Mouse (Mus musculus): Measurements from ENCODE around the gene Adad1. TPM values are rescaled to one million over a fixed set of nuclear protein-coding genes. Genes with fewer than 3 reads are reported as not detected.

The Adad1 gene
- total RNA-seq (2021): not detected
- long read RNA-seq: 0 reads

DNA sequence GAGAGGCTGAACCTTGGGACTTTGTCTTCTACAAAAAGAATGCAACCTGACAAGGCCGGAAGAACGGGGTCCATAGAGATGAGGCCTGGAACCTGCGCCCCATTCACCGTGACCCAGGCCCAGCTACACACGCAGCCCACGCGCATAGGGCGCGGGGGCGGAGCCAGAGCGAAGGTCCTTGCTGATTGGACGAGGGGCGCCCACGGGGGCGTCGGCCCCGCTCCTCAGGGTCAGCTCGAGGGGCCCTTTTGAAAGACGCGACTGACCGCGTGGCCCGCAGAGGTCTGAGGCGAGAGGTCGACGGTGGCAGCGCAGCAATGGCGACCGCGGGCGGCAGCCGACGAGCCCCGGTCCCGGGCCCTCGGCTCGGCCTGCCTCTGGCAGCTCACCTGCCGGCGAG is at the start of gene Adad1:
Gene Adad1, plus strand, starts transcription at position 122 of the 400 bp plus-strand sequence.
- no peak for DNase-seq (ENCODE audit: low spot score in 2 of 2)

DNA sequence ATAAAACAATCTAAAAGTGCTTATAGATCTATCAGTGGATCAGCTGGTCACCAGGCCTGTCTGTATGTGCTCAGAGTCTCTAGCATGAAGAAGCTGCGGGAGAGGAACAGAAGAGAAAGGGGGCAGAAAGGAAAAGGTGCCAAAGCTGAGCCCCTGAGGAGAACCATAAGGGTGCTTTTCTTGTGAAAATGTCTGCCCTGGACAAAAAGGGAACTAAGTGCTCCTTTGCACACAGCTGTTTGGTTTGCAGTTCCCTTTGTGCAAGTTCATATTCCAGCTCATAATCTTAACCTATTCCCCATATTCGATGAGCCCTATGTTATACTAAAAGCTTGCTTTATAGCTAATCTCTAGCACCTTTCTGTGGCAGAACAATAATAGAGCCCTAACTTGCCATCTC is 25.3 kb upstream of the Adad1 start:
- DNase-seq (ENCODE audit: low spot score in 2 of 2): no peak

DNA sequence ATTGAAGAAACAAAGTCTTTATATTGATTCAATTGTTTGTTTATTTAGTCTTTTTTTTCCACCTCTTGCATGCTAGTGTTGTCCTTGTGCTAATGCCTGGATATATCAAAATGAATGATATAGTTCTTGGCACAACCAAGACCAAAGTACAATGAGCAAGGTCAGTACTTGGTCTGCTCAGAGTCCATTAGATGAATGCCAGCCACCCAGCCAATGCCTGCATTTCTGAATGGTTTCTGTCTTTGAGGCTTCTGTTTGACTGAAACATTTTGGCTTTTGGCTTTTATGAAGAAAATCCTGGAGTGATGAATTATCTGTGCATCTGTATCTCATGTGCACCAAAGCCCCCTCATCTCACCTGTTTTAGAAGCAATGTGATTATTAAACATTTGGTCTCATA is 23.5 kb upstream of the Adad1 start:
- no peak for DNase-seq (ENCODE audit: low spot score in 2 of 2)

GRCm38 (mm10) chr3:37051491-37051890 is 11.8 kb upstream of the Adad1 start:
- no peak for DNase-seq (ENCODE audit: low spot score in 2 of 2)

- peak in 1 of 2 experiments; percentile 28 for DNase-seq (ENCODE audit: low spot score in 2 of 2)
Observed at GRCm38 (mm10) chr3:37073211-37073610, 9.9 kb downstream of the Adad1 start.

GRCm38 (mm10) chr3:37084860-37085259 is 21.5 kb downstream of the Adad1 start:
- DNase-seq (ENCODE audit: low spot score in 2 of 2): no peak

GRCm38 (mm10) chr3:37090721-37091120 is 27.4 kb downstream of the Adad1 start:
- peak; percentile 57 to 78 for DNase-seq (ENCODE audit: low spot score in 2 of 2)

DNA sequence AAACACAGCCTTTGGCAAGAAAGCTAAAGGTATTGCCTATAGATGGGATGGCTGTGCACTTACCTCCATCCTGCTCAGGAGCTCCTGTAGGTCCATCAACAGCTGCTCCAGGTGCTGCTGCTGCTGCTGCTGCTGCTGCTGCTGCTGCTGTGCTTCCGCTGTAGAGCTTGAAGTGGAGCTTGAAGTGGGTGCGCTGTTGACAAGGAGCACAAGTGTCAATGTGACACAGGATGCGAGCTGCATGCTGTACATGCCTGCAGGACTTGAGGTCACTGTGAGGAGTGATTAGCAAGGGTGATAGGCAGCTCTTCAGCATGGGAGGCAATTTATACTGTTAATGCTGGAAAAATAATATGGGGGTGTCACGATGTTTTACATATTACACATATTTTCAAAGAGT is 62.3 kb downstream of the Adad1 start, which contains the start of gene Il2:
Gene Il2, minus strand, starts transcription at position 305 of the 400 bp plus-strand sequence.
- DNase-seq (ENCODE audit: low spot score in 2 of 2): no peak

DNA sequence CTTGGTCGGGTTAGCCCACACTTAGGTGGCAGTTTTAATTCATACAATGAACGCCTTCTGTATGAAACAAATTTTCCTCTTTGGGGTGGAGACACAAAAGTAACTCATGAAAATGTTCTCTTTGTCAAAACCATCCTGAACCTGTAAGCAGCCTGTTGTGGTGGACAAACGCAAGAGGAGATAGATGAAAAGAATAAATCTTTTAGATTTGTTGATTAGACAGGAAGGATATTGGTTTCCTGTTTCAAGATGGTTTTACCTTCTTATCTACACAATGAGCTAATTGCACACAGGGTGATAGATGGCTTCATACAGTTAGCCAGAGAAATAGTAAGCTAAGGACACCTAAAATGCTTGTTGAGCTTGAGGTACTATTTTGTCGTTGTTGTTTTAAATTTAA is 62.8 kb downstream of the Adad1 start:
- DNase-seq (ENCODE audit: low spot score in 2 of 2): no peak

DNA sequence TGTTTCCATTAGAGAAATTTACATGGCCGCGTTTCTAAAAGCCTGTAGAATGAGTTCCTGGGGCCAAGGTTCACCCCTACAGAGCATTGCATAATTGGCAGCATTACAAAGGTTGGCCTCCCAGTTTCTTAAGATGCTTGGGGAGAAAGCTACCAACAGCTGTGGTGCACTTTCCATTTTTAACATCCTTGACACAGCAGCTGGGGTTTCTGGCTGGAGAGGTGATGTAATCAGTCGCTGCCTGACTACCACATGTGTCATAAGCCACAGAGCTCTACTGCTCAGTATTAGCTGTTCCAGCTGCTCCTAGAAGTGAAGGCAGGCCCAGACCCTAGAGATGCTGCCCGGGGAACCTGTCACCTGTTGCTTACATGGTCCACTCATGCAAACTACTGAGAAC is 64.9 kb downstream of the Adad1 start:
- DNase-seq (ENCODE audit: low spot score in 2 of 2): no peak

- DNase-seq (ENCODE audit: low spot score in 2 of 2): no peak
Observed at GRCm38 (mm10) chr3:37129063-37129462, 65.7 kb downstream of the Adad1 start.

DNA sequence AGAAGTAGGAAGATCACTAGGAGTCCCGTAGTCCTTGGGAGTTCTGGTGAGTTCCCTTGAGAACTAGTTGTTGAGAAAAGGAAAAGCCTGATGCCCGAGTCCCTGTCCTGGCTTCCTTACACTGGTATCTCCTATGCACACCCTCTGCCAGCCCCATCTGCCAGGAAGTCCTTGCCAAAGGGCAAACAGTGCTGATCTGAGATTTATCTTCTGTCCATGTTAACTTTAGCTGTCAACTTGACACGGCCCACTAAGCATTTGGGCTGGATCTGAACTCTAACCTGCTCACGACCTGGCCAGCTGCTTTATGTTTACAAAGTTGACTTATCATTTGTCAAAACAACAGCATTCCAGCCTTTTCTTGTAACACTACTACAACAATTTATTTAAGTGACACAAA is 73.9 kb downstream of the Adad1 start:
- DNase-seq (ENCODE audit: low spot score in 2 of 2): no peak

GRCm38 (mm10) chr3:37139192-37139591 is 75.9 kb downstream of the Adad1 start:
- no peak for DNase-seq (ENCODE audit: low spot score in 2 of 2)

GRCm38 (mm10) chr3:37140168-37140906 is 77.0 kb downstream of the Adad1 start:
- no peak for DNase-seq (ENCODE audit: low spot score in 2 of 2)

- DNase-seq (ENCODE audit: low spot score in 2 of 2): no peak
Observed at GRCm38 (mm10) chr3:37141827-37142226, 78.5 kb downstream of the Adad1 start.

DNA sequence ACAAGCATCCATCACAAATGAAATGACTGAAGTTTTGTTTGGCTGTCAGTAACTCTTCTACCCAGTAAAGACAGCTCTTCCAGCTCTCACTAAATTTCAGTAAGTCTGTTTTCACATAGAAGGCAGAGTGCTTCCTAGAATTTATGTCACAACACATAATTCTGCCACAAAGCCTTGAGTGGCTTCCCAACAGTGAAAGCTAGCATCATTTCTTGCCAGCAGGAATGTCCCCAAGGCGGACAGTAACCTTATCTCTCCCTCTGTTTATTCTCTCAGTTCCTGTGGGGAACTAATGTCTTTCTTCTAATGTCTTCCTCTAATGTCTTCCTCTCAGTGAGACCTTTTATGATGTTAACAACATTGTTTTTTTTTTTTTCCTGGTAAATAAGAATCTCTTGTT is 81.7 kb downstream of the Adad1 start:
- no peak for DNase-seq (ENCODE audit: low spot score in 2 of 2)

- no peak for DNase-seq (ENCODE audit: low spot score in 2 of 2)
Observed at GRCm38 (mm10) chr3:37146406-37146805, 83.1 kb downstream of the Adad1 start.

- no peak for DNase-seq (ENCODE audit: low spot score in 2 of 2)
Observed at GRCm38 (mm10) chr3:37146810-37147209, 83.5 kb downstream of the Adad1 start.

GRCm38 (mm10) chr3:37152274-37152673 is 88.9 kb downstream of the Adad1 start:
- DNase-seq (ENCODE audit: low spot score in 2 of 2): no peak

- DNase-seq (ENCODE audit: low spot score in 2 of 2): no peak
Observed at GRCm38 (mm10) chr3:37153004-37153403, 89.7 kb downstream of the Adad1 start.

DNA sequence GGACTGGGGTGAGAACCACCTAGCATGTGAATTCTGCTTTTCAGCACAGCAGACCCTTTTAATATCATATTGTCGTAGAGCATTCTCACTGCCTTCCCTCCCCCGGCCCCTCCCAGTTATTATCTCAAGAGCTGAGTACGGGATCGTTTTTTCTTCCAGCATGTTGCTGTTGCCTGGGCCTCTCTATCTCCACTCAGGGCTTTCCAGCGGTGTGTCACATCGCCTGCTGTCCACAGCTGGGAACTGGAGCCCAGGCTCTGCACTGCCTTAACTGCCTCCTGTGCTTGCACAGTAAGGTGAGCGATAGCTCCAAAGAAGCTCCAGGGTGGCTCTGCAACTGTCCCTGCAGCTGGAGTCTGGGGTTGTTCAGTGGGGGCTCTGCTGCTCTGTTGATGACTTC is 91.1 kb downstream of the Adad1 start:
- no peak for DNase-seq (ENCODE audit: low spot score in 2 of 2)

- DNase-seq (ENCODE audit: low spot score in 2 of 2): no peak
Observed at GRCm38 (mm10) chr3:37157082-37157481, 93.8 kb downstream of the Adad1 start.

GRCm38 (mm10) chr3:37158246-37158645 is 94.9 kb downstream of the Adad1 start:
- DNase-seq (ENCODE audit: low spot score in 2 of 2): no peak

Data from layer of hippocampus, adult 18-20 months (tissue).